Mouse (Mus musculus) cerebellum, adult 2 months (tissue): ENCODE results near the gene Fancl.

Experiments used
- CTCF ChIP-seq: fragments of 200-500 bp; IDR thresholded peaks from 2 replicates; pipeline ENCODE4 v1.5.1; 2011; ENCODE audit warnings: low read depth, mild to moderate bottlenecking, control low read depth, low read length, moderate library complexity, borderline replicate concordance; ENCODE audit not compliant: insufficient read depth
- POLR2A ChIP-seq: fragments of 200-500 bp; IDR thresholded peaks from 2 replicates; pipeline ENCODE4 v1.6.1; 2011; ENCODE audit warnings: low read length, control low read depth, borderline replicate concordance; ENCODE audit not compliant: insufficient read depth

- no peak for TF ChIP-seq CTCF
- TF ChIP-seq POLR2A = no peak
These were observed 49.1 kb upstream of the Fancl start for GRCm38 (mm10) chr11:26336848-26337247.
